Mouse (Mus musculus): Measurements from ENCODE around the gene Cklf. TPM values are rescaled to one million over a fixed set of nuclear protein-coding genes. Genes with fewer than 3 reads are reported as not detected.
A peak's percentile ranks its signal among the peaks of the same experiment; 100 is the strongest.
"Not testable (repeated sequence)": the region's sequence is repeated elsewhere in the genome, so short reads cannot be mapped to it uniquely, and the experiment has no call there.

Cklf gene
- polyA plus RNA-seq, 1 experiment from 2014 or later, result 25.6 TPM

DNA sequence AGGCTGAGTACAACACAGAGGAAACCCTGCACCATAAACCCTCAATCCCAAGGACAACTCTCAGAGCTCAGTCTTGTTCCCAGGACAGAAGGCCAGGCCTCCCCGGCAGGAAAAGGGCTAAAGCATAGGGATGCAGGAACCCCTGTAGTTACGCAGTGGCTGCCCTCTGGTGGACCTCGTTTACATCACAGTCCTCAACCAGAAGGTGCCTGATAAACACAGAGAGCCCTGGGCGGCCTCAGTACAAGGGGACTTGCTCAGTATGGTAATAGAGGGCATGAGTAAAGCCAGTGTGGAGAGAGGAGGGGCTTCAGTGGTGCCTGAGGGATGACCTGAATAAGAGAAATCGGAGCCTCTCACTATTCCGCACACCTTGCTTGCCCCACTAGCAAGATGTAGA is 16.1 kb upstream of the Cklf start:
- no peak for ATAC-seq (ENCODE audit: extremely low read depth, insufficient number of reproducible peaks, low FRiP score, low TSS enrichment)
- 41% methylated on average over 6 of the region's 6 CpGs for WGBS

DNA sequence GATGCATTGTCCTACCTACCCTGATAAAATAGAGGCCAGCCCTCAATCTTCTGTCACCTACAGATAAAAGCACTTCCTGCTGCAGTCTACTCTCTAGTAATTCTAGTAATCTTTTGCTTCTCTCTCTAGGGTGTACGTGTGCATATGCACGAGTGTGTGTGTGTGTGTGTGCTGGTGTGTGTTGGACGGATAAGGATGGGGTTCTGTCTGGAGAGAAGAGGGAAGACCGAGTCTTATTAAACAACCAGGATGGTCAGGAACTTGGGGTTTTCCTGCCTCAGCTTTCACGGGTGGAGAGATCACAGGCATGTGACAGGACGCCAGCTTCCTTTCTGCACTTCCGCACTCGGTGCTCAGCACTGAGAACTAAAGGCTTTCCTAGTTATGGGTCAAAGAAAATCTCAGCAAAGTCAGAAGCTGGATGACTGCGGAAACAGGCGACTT is 11.2 kb upstream of the Cklf start:
- H3K36me3 ChIP-seq, result peaks cover 91% of the 10 kb centered on the region
- H3K27ac ChIP-seq (replicated peaks), result no peak overlapping the region
- H3K9me3 ChIP-seq, result no peaks in the 10 kb centered on the region
- H3K27me3 ChIP-seq (replicated peaks), result no peaks in the 10 kb centered on the region
- WGBS, result 62% methylated on average over 10 of the region's 10 CpGs
- no peak overlapping the region for H3K4me2 ChIP-seq
- ATAC-seq (ENCODE audit: extremely low read depth, insufficient number of reproducible peaks, low FRiP score, low TSS enrichment), result no peak
- no peaks in the 10 kb centered on the region for H3K4me1 ChIP-seq
- no peak overlapping the region for H3K9ac ChIP-seq
- no peak overlapping the region for H3K4me3 ChIP-seq

More for the DNA sequence above, 16.1 kb upstream of the Cklf start:
- Histone ChIP-seq H3K27ac (replicated peaks) (no peak overlapping the region), H3K9ac (no peak overlapping the region), H3K27me3 (replicated peaks) (no peaks in the 10 kb centered on the region), H3K4me2 (no peak overlapping the region), H3K9me3 (no peaks in the 10 kb centered on the region), H3K4me1 (no peaks in the 10 kb centered on the region), H3K4me3 (no peak overlapping the region), H3K36me3 (peaks cover 88% of the 10 kb centered on the region)

DNA sequence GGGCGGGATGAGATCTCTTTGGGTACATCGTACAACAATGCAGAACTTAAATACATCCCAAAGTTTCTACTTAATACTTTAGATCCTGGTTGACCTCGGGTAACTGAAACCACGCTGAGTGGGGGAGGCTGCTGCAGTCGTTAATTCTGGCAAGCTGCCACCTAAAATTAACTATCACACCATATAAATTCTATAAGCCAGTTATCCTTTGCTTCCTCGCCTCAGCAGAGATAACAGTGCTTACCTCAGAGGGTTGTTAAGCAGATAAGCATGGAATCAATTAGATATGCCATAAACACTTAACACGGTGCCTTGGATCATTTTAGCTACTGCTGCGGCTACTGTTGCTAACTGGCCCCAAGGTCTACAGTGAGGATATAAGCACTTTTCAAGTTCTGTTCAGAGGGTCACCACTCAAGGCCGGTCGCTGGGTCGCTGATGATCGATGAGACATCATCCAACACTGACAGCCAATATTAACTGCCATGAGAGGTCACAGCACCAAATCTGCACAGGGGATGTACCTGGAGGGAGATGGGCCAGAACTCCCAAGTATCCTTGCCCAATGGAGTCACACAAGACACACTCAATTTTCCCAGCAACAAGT is 8.5 kb upstream of the Cklf start:
- WGBS, result 75% methylated on average over 12 of the region's 12 CpGs
- Histone ChIP-seq H3K4me2 (no peak overlapping the region), H3K9ac (no peak overlapping the region), H3K36me3 (peaks cover 85% of the 10 kb centered on the region), H3K27me3 (replicated peaks) (no peaks in the 10 kb centered on the region), H3K4me1 (peaks cover 5% of the 10 kb centered on the region), H3K9me3 (no peaks in the 10 kb centered on the region), H3K4me3 (no peak overlapping the region), H3K27ac (replicated peaks) (no peak overlapping the region)
- no peak for ATAC-seq (ENCODE audit: extremely low read depth, insufficient number of reproducible peaks, low FRiP score, low TSS enrichment)

DNA sequence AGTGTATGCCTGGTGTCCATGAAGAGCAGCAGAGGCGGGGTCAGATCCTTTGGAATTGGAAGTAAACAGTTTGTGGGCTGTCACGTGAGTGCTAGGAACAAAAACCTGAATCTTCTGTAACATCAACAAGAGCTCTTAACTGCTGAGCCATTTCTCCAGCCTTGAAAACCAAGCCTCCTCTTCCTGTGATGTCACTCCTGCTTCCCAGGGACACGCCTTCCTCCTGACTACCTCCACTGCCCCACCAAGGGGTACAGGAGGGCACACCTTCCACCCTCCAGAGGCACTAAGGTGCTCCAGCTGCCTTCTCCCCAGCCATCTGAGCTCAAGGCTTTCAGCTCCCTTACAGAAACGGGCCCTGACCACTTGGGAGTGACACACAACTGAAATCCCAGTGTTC is 4.0 kb upstream of the Cklf start:
- Histone ChIP-seq H3K9me3 (no peaks in the 10 kb centered on the region), H3K4me3 (no peak overlapping the region), H3K27ac (replicated peaks) (no peak overlapping the region), H3K4me1 (peaks cover 21% of the 10 kb centered on the region), H3K4me2 (no peak overlapping the region), H3K27me3 (replicated peaks) (no peaks in the 10 kb centered on the region), H3K9ac (peak overlapping the region; percentile 33), H3K36me3 (peaks cover 40% of the 10 kb centered on the region)
- no peak for ATAC-seq (ENCODE audit: extremely low read depth, insufficient number of reproducible peaks, low FRiP score, low TSS enrichment)
- WGBS, result 84% methylated on average over 4 of the region's 4 CpGs

DNA sequence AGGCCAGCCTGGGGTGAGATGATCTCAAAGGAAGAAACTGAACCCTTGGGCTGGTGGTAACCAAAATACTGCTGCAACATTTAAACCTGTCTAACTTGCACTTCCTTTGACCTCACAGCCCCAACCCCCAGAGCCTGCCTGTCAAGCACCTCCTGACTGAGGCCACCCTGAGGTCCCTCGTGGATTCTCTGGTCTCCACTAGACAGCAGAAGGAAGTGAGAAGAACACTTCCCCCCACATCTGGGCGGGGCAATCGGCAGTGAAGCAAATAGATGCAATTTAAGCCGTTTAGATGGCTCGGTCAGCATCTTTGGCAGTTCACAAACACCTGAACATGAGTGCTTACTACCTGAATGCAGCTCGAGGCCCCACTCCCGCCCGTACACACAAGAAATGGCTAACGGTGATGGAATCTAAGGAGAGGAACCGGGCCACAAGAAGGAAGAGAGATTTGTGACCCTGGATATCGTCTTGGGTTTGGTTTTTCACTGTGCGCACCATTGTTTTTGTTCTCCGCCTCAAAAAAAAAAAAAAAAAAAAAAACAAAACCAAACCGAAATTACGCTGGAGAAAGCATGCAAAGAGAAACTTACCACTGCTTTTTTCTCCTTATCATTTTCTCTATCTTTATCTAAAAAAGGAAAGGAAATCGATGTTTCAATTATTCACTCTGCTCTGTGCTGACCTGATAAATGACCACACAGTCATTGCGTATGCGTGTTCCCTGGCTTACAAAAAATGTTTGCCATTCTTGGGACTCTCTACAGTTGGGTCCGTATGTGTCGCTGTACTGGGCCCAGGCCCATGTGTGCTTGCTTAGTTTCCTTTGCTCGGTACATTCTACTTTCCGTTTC is 3.4 kb upstream of the Cklf start:
- no peak for ATAC-seq (ENCODE audit: extremely low read depth, insufficient number of reproducible peaks, low FRiP score, low TSS enrichment)
- Histone ChIP-seq H3K4me1 (peaks cover 25% of the 10 kb centered on the region), H3K4me3 (peak overlapping the region; percentile 78), H3K9ac (peak overlapping the region; percentile 87), H3K4me2 (peak overlapping the region; percentile 88), H3K9me3 (no peaks in the 10 kb centered on the region), H3K36me3 (peaks cover 34% of the 10 kb centered on the region), H3K27me3 (replicated peaks) (no peaks in the 10 kb centered on the region), H3K27ac (replicated peaks) (no peak overlapping the region)
- WGBS, result 67% methylated on average over 22 of the region's 22 CpGs

DNA sequence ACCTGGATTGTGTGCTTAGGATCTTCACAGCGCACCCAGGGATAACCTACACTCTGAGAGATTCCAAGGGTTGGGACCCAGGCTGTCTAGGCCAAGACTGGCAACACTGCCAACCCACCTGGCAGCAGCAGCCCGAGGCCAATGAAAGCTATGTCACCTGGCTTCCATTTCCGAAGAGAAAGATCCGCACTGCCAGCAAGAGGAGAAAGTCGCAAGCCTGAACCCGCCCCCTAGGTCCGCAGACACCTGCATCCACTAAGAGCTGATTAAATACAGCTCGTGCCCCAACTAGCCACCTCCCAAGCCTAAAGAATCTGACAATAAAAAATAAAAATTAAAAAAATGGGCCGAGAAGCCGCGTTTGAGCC is 2.8 kb upstream of the Cklf start:
- WGBS, result 3% methylated on average over 11 of the region's 11 CpGs
- Histone ChIP-seq H3K27me3 (replicated peaks) (no peaks in the 10 kb centered on the region), H3K27ac (replicated peaks) (no peak overlapping the region), H3K36me3 (peaks cover 28% of the 10 kb centered on the region), H3K4me1 (peaks cover 25% of the 10 kb centered on the region), H3K4me2 (peak overlapping the region; percentile 88), H3K9ac (peak overlapping the region; percentile 87), H3K4me3 (peak overlapping the region; percentile 78), H3K9me3 (no peaks in the 10 kb centered on the region)
- ATAC-seq (ENCODE audit: extremely low read depth, insufficient number of reproducible peaks, low FRiP score, low TSS enrichment), result no peak

DNA sequence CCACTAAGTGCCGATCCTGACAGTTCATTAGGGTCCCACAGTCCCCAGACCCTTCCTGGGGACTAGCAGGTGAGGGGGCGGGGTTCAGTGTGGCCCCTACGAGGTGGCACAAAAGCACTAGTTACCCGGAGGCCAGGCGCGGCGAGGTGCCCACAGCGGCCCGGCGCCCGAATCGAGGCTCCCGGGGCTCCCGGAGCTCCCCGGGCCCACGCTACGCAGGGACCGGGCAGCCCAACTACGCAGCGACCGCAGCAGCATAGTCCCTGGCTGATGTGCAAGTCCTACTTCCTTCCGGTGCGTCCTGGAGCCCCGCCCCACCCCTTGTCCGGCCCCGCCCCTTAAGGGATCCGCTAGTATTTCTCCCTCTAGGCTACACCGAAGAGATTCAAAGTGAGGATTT is 2.4 kb upstream of the Cklf start, which contains the start of gene Tk2:
TSS of gene Tk2 (minus strand) at position 283 of the 400 bp plus-strand sequence.
- Histone ChIP-seq H3K27ac (replicated peaks) (0 out of 2 replicates have a peak within 1 kb of the TSS, but pooled peaks have one; percentile 20), H3K9me3 (no peaks in the 10 kb centered on the region), H3K36me3 (peaks cover 24% of the 10 kb centered on the region), H3K27me3 (replicated peaks) (no peaks in the 10 kb centered on the region), H3K4me1 (peaks cover 25% of the 10 kb centered on the region), H3K4me3 (peak within 1 kb of the TSS; percentile 78), H3K9ac (peak within 1 kb of the TSS; percentile 87), H3K4me2 (peak within 1 kb of the TSS; percentile 88)
- ATAC-seq (ENCODE audit: extremely low read depth, insufficient number of reproducible peaks, low FRiP score, low TSS enrichment), result peak; percentile 78
- under 1% methylated on average over 28 of the region's 28 CpGs for WGBS

DNA sequence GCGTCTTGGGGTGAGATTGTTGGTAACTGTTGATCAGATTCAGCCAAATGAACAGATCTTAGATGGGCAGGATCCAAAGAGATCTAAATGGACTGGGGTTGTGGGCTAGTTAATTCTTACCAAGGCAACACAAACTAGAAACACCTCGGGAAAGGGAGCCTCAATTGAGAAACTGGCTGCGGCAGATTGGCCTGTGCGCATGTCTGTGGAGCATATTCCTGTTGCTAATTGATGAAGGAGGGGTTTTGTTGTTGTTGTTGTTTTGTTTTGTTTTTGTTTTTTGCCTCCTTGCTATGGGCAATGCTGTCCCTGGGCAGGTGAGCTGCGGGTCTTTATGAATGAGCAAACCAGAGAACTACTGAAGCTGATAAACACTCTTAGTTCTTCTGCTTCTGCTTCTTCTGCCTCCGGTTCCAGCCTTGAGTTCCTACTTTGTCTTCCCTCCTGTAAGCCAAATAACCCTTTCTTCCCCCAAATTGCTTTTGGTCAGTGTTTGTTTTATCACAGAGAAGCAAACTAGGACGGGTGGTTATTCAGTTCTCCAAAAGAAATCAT is 1.1 kb upstream of the Cklf start:
- peaks cover 13% of the 10 kb centered on the region for H3K36me3 ChIP-seq
- H3K4me3 ChIP-seq, result no peak overlapping the region
- H3K4me1 ChIP-seq, result peaks cover 25% of the 10 kb centered on the region
- ATAC-seq (ENCODE audit: extremely low read depth, insufficient number of reproducible peaks, low FRiP score, low TSS enrichment), result no peak
- 80% methylated on average over 7 of the region's 7 CpGs for WGBS
- no peak overlapping the region for H3K27ac ChIP-seq (replicated peaks)
- H3K9ac ChIP-seq, result no peak overlapping the region
- H3K27me3 ChIP-seq (replicated peaks), result no peaks in the 10 kb centered on the region
- no peak overlapping the region for H3K4me2 ChIP-seq
- H3K9me3 ChIP-seq, result no peaks in the 10 kb centered on the region

DNA sequence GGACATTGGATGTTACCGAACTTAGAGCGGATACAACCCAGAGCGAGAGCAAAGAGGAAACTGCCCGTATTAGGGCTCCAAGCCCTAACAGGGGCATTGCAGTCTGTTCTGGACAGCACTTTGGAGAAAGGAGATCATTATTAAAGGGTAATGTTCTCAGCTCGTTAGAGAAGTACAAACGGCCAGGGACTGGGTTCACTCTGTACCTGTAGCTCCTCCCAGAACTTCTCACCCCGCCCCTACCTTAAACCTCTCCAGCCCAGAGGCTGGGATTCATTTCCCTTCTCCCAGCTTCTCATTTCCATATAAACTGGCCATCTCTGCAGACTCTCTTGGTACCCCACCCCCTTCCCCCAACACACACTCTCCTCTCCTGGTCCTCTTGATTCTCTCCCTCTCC is 800 bp downstream of the Cklf start:
- no peak for ATAC-seq (ENCODE audit: extremely low read depth, insufficient number of reproducible peaks, low FRiP score, low TSS enrichment)
- Histone ChIP-seq H3K27ac (replicated peaks) (peak overlapping the region; percentile 71; the same call in 1 of the 2 replicates), H3K27me3 (replicated peaks) (no peaks in the 10 kb centered on the region), H3K4me3 (peak overlapping the region; percentile 68), H3K36me3 (0 out of 2 replicates have a peak, but pooled peaks cover 2% of the 10 kb centered on the region), H3K4me2 (peak overlapping the region; percentile 76), H3K4me1 (peaks cover 25% of the 10 kb centered on the region), H3K9me3 (no peaks in the 10 kb centered on the region), H3K9ac (peak overlapping the region; percentile 88)
- WGBS, result under 1% methylated on average over 7 of the region's 7 CpGs

DNA sequence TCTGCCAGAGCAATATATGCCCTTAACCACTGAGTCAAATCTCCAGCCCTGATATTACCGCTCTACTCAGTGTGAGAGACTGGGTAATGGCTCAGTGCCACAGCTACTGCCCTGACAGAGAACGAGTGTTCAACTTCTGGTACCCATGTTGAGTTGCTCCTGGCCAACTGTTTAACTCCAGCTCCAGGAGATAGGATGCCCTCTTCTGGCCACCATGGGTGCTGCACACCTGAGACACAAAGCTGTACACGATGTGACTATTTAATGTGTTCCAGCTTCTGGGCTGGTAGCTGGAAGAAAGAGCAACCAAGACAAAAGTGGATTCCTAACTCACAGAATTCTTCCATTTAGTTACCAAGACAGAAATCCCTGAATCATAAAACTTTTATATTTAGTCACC is 2.4 kb downstream of the Cklf start:
- Histone ChIP-seq H3K9ac (no peak overlapping the region), H3K36me3 (peaks cover 9% of the 10 kb centered on the region), H3K4me3 (no peak overlapping the region), H3K9me3 (no peaks in the 10 kb centered on the region), H3K4me2 (no peak overlapping the region), H3K4me1 (peaks cover 12% of the 10 kb centered on the region), H3K27me3 (replicated peaks) (no peaks in the 10 kb centered on the region), H3K27ac (replicated peaks) (no peak overlapping the region)
- 86% methylated on average over 3 of the region's 3 CpGs for WGBS
- ATAC-seq (ENCODE audit: extremely low read depth, insufficient number of reproducible peaks, low FRiP score, low TSS enrichment), result no peak

DNA sequence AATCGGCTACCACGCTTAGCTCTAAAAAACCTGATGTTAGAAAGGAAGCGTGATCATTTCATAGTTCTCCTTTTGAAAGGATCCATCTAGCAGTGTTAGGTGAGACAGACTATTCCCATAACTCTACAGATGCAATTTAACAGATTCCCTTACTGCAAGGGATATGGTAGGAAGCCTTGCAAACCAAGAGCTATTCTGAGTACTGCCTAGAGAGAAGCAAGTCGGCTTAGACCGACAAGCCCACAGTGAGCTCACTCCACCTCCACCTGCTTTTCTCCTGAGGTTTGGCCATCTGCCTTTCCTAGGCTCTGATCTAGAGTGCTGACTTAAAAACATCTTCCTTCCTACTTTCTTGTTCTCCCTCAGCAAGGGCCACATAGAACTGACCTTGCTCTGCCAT is 11.1 kb downstream of the Cklf start:
- ATAC-seq (ENCODE audit: extremely low read depth, insufficient number of reproducible peaks, low FRiP score, low TSS enrichment); H3K4me3 ChIP-seq; H3K27me3 ChIP-seq (replicated peaks); H3K9ac ChIP-seq; H3K27ac ChIP-seq (replicated peaks); H3K4me1 ChIP-seq; H3K9me3 ChIP-seq; H3K4me2 ChIP-seq: not testable (repeated sequence)
- 88% methylated on average over 5 of the region's 5 CpGs for WGBS
- H3K36me3 ChIP-seq, result peaks cover 55% of the 10 kb centered on the region
